Mouse (Mus musculus) mesoderm, embryonic 11.5 days (tissue): ENCODE measurements around the gene Bcas1.
A peak's percentile ranks its signal among the peaks of the same experiment; 100 is the strongest.
"Not testable (repeated sequence)": the region's sequence is repeated elsewhere in the genome, so short reads cannot be mapped to it uniquely, and the experiment has no call there.

Experiments used
- DNase-seq: peaks from one replicate; pipeline ENCODE4 v3.0.0-alpha.2; 2012; ENCODE audit warnings: low read depth, low spot score

Bcas1 gene

DNA sequence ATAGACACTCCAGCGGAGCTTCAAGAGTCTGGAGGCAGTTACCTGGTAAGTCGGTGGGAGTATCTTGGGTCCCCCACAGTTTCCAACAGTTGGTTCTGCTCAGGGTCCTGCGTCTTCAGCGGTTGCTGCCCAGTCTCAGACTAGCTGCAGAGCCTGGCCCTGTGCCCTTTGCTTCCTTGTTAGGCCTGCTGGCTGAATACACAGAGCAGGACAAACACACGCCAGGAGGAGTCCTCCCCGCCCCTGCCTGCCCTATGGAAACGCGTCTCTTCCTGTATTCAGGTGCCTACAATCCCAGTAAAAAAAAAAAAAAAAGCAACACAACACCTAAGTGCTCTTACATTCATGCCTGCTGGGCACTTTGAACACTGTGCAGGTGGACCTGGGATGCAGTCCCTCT is at the start of gene Bcas1:
Gene Bcas1, minus strand, starts transcription at position 142 of the 400 bp plus-strand sequence.
- no peak for DNase-seq

DNA sequence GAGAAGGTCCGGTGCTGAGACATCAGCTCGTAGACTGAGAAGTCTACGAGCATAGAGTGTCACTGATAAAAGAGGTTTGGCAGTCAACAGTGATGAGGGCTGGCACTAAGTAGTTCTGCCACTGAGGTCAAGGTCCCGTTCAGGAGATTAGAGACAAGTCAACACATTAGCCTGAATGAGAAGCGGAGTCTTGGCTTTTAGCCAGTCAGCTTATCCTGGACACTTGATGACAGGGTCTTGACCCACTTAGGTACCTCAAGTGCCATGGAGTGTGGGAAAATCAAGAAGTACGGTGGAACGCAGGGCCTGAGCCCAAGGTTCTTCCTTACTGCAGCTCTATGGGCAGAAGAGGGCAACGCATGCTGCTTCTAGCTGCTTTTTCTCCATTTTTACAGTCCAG is 49.0 kb upstream of the Bcas1 start:
- no peak for DNase-seq

DNA sequence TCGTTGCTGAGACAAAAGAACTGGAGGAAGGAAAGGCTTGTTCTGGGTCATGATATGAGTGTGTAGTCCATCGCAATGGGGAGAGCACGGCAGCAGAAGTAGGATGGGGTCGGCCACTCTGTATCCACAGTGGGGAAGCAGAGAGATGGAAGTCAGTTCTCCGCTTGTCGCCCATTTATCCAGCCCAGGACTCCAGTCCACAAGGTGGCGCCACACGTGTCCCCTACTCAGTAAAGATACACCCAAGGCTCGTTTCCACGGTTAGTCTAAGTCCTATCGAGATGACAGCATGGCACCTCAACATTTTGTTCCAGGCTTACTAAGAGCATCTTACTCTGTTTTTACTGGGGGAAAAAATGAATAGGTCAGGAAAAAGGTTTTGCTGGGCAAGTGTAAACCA is 48.6 kb upstream of the Bcas1 start:
- no peak for DNase-seq

DNA sequence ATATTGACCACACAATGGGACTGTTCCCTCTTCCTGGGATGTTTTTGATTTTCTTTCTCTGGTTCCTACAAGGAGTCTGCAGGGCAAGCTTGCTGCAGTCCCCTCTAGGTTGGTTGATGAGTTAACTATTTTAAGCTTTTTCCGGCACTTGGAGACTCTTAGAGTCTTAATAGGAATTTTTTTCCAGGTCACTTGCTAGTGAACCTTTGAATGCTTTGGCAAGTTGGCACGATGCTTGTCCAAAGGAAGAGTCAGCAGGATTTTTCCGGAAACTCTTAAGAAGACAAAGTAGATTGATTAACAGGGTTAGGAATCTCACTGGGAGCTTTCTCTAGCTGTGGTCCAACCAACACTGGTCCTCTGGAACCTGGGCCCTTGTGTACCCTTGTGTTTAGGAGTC is 47.5 kb upstream of the Bcas1 start:
- no peak for DNase-seq

DNA sequence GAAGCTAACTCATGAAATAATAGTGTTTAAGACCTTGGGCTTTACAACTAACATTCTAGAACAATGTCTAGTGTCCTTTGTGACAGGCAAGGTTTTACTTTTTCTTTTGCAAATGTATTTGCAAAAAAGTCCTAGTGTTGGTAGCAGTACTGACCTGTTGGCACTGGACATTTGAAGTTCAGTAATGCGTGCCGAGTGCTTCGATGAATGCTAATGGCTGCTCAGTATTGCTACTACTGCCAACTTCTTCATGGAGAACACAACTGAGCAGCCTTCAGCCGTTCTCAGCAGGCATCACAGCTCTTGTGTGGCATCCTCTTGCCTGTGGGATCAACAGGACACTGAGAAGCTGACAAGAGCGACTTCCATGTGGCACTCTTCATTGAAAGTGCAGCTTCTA is 46.5 kb upstream of the Bcas1 start:
- DNase-seq = no peak

DNA sequence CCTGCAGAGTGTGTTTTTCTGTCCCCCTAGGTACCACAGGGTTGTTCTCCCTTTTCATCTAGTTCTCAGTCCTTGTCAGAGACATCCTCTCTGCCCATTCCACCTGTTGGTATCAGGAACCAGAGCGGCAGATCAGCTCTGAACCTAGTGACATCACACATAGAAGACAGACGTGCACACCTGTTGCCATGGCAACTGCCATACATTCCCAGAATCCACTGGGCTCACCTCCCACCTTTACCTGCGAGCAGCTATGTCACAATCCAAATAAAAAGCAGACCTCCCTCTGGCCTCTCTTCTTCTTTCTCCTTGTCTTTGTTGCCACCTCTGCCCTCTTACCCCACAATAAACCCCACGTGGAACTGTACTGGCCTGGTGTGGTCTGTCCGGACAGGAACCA is 42.9 kb upstream of the Bcas1 start:
- DNase-seq = no peak

DNA sequence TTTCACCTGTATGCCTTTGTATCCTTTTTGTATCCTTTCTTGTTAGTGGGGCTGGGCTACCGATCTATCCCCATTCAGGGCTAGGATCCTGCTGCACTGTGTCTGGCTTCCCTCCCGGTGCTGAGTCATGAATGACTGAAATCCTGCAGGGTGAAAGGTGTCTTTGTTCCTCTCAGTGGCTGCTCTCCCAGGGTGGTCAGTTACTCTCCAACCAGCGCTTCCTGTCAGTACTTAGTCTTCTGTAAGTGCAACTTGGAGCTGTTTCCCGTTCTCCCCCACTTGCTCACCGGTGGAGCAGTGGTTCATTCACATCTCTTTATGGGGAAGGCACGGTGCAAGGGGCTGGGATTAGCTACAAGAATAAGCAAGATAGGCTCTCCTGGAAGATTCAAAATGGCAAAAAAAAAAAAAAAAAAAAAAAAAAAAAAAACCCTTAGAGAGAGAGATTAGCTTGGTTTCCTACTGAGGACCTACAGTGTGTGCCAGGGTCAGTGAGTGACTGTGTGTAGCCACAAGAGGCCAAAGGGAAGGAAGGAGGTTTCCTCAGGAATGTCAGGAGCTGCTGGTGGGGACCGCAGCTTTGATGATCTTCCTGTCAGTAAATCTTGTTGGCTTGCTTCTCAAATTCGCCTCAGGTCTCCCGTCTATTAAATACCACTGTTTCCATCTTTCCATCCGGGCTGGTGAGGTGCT is 42.1 kb upstream of the Bcas1 start:
- peak; percentile 62 for DNase-seq

DNA sequence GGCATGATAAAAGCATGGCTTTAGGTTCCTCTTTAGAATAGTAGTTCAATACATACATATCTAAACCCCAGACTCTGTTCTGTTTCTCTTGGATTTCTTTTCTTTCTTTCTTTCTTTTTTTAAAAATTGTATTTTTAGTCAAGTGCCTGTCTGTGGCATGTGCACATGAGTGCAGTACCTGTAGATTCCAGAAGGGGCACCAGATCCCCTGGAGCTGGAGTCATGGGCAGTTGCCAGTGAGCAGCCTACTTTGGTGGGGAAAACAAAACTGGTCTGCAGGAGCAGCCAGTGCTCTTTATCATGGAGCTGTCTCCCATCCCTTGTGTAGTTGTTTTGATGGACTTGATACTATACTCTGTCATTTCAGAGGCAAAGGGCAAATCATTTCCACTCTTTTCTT is 40.4 kb upstream of the Bcas1 start:
- no peak for DNase-seq

DNA sequence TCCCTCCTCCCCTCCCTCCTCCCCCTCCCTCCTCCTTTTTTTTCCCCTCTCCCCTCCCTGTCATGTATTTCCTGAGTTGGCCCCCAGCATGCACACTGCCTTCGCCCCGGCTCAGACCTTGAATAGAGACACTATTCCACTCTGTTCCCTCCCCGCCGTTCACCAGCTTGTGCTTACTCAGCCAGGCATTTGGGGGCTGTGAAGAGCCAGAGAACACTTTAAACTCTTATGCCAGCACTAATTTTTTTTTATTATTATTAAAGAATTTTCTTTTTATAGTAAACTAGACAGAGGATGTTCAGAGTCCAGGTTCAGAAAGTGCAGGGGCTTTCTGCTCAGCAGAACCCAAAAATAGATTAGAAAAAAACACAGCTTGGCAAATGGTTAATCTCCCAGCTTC is 37.2 kb upstream of the Bcas1 start:
- DNase-seq = no peak

DNA sequence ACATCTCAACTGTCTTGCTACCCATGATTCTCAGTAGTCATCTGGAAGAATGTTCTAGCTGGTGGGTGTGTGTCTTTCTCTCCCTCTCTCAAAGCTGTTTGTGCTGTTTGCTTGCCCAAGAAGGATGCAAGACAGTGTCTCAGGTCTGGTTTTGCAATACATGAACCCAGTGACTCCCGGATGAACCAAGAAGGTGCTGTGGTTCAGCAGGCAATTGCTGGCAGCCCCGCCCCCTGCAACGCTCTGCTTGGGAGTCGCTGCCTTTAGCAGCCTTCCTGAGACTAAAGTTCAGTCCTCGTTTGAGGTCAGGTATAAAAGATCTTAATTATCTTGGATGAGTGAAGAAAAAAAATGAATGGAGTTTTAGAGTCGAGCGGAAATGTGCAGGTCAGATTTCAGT is 34.0 kb upstream of the Bcas1 start:
- DNase-seq = no peak

DNA sequence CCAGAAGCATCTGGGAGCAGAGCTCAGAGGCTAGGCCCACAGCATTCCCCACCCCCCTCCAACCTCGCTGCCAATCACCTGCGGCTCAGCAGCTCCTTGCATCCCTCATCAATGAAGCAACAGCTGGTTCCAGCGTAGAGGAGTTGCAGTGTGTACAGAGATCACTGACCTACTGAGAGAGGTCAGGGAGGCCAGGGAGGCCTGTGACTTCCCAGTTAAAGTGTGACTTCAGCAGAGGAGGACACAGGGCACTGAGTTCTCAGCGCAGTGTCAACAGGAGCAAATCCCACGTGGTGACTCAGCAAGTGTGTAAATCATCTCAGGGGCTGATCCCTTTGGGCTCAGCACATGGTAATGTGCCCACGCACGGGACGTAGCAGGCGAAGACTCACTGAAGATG is 32.2 kb upstream of the Bcas1 start:
- DNase-seq = peak; percentile 61

DNA sequence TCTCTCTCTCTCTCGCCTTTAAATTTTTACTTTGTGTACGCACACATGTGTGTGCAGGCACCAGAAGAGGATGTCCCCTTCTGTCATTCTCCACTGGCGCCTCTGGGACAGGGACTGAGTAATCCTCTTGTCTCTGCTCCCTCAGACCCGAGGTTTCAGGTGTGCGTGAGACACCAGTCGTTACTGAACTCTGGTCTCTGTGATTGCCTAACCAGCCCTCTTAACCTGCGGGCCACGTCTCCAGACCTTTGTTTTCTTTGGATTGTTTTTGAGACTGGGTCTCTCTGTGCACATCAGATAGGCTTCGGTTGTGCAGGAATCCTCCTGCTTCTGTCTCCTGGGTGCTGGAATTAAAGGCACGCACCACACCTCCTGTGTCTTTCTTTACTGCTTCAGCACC is 31.5 kb upstream of the Bcas1 start:
- DNase-seq = no peak

DNA sequence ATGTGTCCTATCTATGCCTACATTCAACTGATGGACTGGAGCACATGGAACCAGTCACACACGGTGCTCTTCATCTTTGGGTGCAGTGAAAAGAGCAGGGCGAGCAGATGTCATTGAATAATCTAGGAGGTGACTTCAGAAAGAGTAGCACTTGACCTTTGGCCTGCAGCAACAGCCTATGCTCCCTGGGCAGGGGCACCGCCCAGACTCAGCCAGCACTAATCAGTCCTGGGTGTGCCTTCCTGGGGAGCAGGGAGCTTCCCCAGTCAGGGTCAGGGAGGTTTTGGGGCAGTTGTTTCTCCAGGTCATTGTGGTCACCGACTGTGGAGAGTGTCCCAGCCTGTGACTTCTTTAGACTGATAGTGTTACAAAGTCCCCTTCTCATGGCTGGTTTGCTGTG is 26.2 kb upstream of the Bcas1 start:
- not testable (repeated sequence) for DNase-seq

DNA sequence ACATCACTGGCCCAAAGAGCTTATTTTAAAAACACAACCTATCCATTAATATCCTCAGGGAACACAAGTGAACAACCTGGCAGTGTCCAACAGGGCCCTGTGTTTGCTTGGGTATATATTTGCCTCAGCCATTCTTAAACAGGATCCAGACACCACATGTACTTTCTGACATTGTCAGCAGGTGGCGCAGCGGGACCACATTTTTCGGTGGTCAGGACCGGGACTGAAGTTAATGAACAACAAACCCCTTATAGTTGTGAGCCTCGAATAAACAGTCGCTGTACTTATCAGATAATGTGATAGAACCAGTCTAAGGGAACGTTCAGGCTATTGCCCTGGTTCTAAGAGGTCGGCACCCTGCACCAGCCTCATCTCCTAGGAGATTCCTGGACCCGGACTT is 23.3 kb upstream of the Bcas1 start:
- DNase-seq = peak; percentile 86

DNA sequence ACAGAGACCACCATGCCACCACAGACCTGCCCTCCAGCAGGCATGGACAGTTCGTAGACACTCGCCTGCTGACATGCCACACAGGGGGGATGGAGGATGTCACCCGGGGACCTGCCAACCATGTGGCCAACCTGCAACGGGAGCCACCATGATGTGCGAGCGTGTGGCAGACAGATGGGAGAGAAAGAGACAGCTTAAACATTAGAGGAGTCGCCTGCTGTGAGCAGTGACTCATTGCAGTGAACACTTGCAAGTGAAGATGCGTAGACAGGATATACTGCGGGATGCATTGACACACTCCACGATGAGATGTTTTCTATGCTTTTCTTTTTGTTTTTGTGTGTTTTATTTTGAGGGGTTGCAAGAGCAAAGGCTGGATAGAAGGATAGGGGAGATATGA is 20.0 kb upstream of the Bcas1 start:
- DNase-seq = no peak

DNA sequence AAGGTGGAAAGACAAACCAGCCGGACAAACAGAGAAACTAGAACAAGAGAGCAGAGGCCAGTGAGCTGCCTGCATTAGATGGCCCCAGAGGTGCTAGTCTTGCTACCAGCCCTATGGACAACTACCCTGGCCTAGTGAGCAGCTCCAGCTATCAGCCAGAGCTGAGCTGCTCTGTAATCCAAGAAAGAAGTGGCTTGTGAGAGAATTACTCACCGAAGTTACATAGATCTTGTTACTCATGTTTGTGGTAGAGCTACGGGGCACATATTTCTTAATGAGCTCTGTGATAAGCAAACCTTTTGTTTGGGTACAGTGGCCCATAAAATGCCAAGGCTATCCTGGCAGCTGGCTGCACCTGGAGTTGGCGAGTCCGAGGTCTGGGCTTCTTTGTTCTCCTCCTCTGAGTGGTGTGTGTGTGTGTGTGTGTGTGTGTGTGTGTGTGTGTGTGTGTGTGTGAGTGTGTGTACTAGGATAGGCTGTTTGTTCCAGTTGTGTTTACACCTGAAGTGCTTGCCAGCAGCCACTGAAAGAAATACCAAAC is 19.3 kb upstream of the Bcas1 start:
- DNase-seq = no peak

DNA sequence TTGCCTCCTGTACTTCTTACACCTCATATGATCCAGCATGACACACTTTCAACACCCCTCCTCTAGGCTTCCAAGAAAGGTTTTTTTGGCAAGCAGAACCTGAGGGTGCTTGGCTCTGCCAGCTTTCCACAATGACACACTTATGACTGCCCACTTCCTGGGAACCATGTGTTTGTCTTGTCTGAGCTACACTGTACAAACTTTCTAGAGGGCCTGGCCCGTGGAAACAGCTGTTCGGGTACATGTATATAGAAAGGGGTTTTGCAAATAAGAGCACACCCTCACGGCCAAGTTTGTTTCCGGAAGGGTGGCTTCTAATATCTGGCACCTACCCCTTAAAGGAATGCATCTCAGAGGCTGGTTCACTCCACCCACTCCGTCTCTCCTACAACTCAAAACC is 18.2 kb upstream of the Bcas1 start:
- no peak for DNase-seq

DNA sequence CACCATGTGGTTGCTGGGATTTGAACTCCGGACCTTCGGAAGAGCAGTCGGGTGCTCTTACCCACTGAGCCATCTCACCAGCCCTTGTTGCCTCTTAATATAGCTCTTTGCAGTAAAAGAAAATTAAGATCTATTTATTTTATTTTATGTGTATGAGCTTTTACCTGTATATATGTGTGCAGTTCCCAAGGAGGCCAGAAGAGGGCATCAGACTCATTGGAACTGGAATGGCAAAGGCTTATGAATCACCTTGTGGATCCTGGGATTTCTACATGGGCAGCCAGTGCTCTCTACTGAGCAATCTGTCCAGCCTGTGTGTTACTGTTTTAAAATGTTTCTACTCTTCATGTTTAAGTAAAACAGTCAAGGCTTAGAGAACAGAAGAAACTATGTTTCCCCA is 14.9 kb upstream of the Bcas1 start:
- no peak for DNase-seq

DNA sequence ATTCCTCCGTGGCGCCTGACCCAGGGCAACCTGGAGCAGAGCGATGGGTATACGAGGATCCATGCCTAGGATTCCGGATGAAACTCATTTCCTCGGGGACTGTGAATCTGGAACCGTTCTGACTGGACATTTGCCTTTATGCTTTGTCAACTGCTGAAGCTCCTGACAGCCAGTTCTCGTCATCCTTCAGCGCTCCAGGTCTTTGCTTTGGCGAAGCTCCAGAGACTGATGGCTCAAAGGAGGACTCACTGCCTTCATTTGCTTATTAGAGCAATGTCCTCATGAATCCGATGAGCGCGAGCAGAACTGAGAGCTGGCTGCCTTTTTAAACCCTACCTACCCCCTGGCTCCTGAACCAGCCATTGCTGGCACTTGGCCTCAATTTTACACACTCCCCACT is 11.1 kb upstream of the Bcas1 start:
- DNase-seq = no peak

DNA sequence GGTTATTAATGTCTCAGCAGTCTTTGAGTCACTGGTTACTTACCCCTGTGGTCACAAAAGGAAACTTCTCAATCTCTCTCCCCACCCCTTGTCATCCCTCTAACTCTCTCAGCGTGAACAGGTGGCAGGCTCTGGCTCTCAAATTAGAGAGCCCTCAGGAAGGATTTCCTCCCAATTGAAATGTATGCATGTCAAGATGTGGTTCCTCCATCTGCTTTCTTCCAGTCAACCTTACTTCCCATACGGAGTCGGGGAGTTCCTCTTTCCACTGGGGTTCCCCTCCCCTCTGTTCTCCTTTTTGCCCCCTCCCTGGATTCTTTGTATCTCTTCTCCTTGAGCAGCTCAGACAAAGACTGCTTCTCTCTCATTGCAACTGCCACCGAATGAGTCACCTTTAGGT is 8.6 kb upstream of the Bcas1 start:
- no peak for DNase-seq

DNA sequence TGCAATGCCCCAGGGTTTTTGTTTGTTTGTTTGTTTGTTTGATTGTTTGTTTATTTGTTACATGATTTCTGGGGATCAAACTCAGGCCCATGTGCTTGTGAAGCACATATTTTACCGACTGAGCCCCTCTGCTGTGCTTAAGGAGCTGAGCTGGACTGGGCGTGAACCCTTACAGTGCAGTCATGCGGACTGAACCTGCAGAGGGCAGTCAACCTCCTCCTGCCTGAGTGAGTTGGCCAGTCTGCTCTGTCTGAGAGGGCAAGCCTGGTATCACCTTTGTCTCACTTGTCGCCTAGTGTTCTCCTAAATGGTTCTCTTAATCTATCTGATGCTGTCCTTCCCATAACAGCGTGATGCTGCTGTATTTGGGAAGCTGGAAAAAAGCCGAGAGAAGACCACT is 4.5 kb upstream of the Bcas1 start:
- no peak for DNase-seq

DNA sequence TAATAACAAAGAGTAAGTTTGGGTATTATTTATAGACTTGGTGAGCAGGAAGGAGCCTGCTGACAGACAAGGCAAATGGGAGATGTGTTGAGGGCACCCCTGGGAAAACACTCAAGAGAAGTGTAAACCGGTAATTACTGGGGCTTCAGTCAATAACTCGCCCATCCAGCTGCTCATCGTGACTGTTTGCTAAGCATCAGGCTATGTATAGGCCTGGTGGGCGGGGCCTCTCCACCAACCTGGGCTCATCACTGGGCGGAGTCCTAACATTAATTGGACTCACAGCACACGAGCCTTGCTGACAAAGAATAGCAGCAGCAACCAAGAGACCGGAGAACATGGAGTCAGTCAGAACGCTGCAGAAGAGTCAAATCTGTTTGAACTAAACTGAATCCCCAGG is 1.3 kb upstream of the Bcas1 start:
- peak; percentile 34 for DNase-seq

DNA sequence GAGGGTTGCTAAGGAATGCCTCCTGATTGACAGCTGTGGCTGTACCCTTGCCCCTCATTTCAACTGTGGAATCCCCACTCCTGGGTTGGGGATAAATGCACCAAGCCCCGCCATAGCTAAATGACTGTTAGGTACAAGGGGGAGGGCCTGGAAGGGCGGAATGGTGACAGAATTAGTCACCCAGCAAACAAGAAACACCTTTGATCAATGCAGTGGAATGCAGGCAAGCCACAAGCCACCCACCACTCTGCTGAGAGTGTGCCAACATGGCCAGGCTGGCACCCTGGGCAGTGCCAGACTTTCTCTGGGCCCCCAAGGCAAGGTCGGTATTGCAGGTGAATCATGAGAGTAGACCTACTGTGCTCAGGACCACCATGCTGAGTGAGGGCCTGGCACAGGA is 3.5 kb downstream of the Bcas1 start:
- DNase-seq = no peak

DNA sequence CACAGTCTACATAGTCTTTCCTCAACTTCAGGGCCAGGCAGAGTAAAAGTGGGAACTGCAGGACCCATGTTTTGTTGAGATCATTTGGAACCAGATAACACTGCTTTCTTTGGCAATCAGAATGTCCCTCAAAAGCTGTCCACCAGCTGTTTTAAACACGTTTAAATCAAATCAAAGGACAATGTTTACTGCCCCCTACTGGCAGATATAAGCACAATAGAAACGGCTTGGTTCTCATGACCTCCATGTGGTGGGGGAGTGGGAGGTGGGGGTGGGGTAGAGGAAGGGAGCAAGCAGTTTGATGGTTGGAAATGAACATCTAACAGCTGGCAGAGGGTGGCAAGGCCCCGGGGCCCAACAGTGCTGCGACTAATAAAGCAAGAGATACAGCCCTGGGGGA is 5.7 kb downstream of the Bcas1 start:
- DNase-seq = no peak
